Mouse (Mus musculus) ES-E14 (cell line): ENCODE results near the gene Stat2. TPM values are rescaled to one million over a fixed set of nuclear protein-coding genes. Genes with fewer than 3 reads are reported as not detected.

Source experiments
- DNase-seq: peaks from one replicate; pipeline ENCODE4 v3.0.0-alpha.2; 2013; ENCODE audit warnings: low read depth, low spot score
- H3K27ac ChIP-seq: 2 replicates; pipeline ENCODE4 v1.5.1; 2012; ENCODE audit warnings: low read depth, mild to moderate bottlenecking, low read length, moderate library complexity, mixed read lengths; ENCODE audit not compliant: poor library complexity, insufficient read depth, severe bottlenecking
- H3K36me3 ChIP-seq: 2 replicates; pipeline ENCODE4 v1.6.1; 2012; ENCODE audit warnings: mild to moderate bottlenecking, low read length, moderate library complexity, mixed read lengths; ENCODE audit not compliant: control insufficient read depth, poor library complexity, insufficient read depth, severe bottlenecking
- H3K4me1 ChIP-seq, 2 experiments: fragments of 150-350 bp in 1 of 2; sonication (generic) in 1 of 2; 2 replicates each; pipeline ENCODE4 v1.6.1; 2012; ENCODE audit warnings: low read length in 2 of 2, mild to moderate bottlenecking in 1 of 2, mixed read lengths in 1 of 2; ENCODE audit not compliant: control insufficient read depth in 2 of 2, insufficient read depth in 2 of 2, poor library complexity in 1 of 2
- H3K4me3 ChIP-seq, 2 experiments: fragments of 150-350 bp in 1 of 2; sonication (generic) in 1 of 2; 2 replicates each; pipeline ENCODE4 v1.5.1; 2012; ENCODE audit warnings: low read length in 2 of 2, low read depth in 1 of 2, mild to moderate bottlenecking in 1 of 2, mixed read lengths in 1 of 2; ENCODE audit not compliant: insufficient read depth in 1 of 2, poor library complexity in 1 of 2, severe bottlenecking in 1 of 2
- H3K9ac ChIP-seq: 2 replicates; pipeline ENCODE4 v1.6.1; 2012; ENCODE audit warnings: low read depth, mild to moderate bottlenecking, low read length, mixed read lengths; ENCODE audit not compliant: poor library complexity, insufficient read depth, severe bottlenecking
- H3K9me3 ChIP-seq: fragments of 150-350 bp; sonication (generic); 2 replicates; pipeline ENCODE4 v1.6.1; 2012; ENCODE audit warnings: low read depth, mild to moderate bottlenecking, low read length; ENCODE audit not compliant: control insufficient read depth, insufficient read depth
- CHD2 ChIP-seq: IDR thresholded peaks from 2 replicates; pipeline ENCODE4 v1.6.1; 2014; ENCODE audit warnings: mild to moderate bottlenecking, low read depth, low read length, inconsistent platforms
- HCFC1 ChIP-seq: IDR thresholded peaks from 2 replicates; pipeline ENCODE4 v1.6.1; 2012; ENCODE audit warnings: low read length, inconsistent platforms, borderline replicate concordance; ENCODE audit not compliant: insufficient read depth
- MAFK ChIP-seq: IDR thresholded peaks from 2 replicates; pipeline ENCODE4 v1.6.1; 2014; ENCODE audit warnings: mild to moderate bottlenecking, low read depth, low read length, inconsistent platforms; ENCODE audit not compliant: insufficient read depth
- ZC3H11A ChIP-seq: IDR thresholded peaks from 2 replicates; pipeline ENCODE4 v1.6.1; 2012; ENCODE audit warnings: low read depth, mild to moderate bottlenecking, inconsistent platforms, low read length, borderline replicate concordance
- ZNF384 ChIP-seq: IDR thresholded peaks from 2 replicates; pipeline ENCODE4 v1.6.1; 2012; ENCODE audit warnings: low read depth, low read length, inconsistent platforms
- in situ Hi-C, 2 experiments: fragments of 600-800 bp; cut with MboI; formaldehyde crosslinking; loops; one replicate each; pipeline ENCODE4 v1.15.1; 2025; ENCODE audit warnings: low sequenced_read_pairs in 2 of 2, inconsistent platforms in 1 of 2; ENCODE audit not compliant: unreplicated experiment in 2 of 2
- total RNA-seq: library from RNA; depleted of rRNA; stranded (reverse); fragments of 300-350 nt; gene quantifications from 2 replicates; pipeline ENCODE4 v1.2.3, GENCODE M21; 2012

The Stat2 gene
- total RNA-seq, 1 experiment: 10.6 TPM

DNA sequence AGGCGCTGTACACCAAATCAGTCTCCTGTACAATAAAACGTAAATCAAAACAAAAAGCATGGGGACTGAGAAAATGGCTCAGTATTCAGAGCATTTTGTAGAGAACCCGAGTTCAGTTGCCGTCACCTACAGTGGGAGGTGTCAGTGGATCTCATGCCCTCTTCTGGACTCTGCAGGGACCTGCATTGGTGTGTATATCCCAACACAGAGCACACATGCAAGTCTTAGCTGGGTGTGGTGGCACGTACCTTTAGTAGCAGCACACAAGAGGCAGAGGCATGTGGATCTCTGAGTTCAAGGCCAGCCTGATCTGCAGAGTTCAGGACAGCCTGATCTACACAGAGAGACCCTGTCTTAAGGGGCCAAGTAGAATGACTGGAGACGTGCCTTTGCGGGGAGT, 39.3 kb downstream of the Stat2 start:
- peaks cover 34% of the 10 kb centered on the region for H3K36me3 ChIP-seq
- no peaks in the 10 kb centered on the region for H3K9me3 ChIP-seq
- TF ChIP-seq ZNF384 (no peak), ZC3H11A (no peak), MAFK (no peak), CHD2 (no peak), HCFC1 (no peak)
- peaks cover 3 to 4% of the 10 kb centered on the region in 2 experiments; a peak in 1 of 4 replicates for H3K4me1 ChIP-seq
- in situ Hi-C loops: no loop called here
- DNase-seq: no peak
- H3K27ac ChIP-seq: no peak overlapping the region
- H3K9ac ChIP-seq: no peak overlapping the region
- H3K4me3 ChIP-seq: no peak overlapping the region

- Histone ChIP-seq H3K4me1 (peaks cover 3 to 4% of the 10 kb centered on the region in 2 experiments; a peak in 1 of 4 replicates), H3K9ac (no peak overlapping the region), H3K27ac (no peak overlapping the region), H3K4me3 (no peak overlapping the region), H3K36me3 (peaks cover 39% of the 10 kb centered on the region), H3K9me3 (no peaks in the 10 kb centered on the region)
- no peak for TF ChIP-seq ZC3H11A
- no peak for TF ChIP-seq HCFC1
- TF ChIP-seq MAFK: no peak
- no peak for TF ChIP-seq CHD2
- TF ChIP-seq ZNF384: no peak
- DNase-seq: no peak
- in situ Hi-C loops: no loop called here
These were observed 39.8 kb downstream of the Stat2 start for GRCm38 (mm10) chr10:128310177-128310576.

GRCm38 (mm10) chr10:128310902-128311301, 40.5 kb downstream of the Stat2 start:
- no peak overlapping the region for H3K4me3 ChIP-seq
- TF ChIP-seq ZNF384 (no peak), HCFC1 (no peak), ZC3H11A (no peak), MAFK (no peak), CHD2 (no peak)
- in situ Hi-C loops: no loop called here
- no peak overlapping the region for H3K9ac ChIP-seq
- no peaks in the 10 kb centered on the region for H3K9me3 ChIP-seq
- no peak overlapping the region for H3K27ac ChIP-seq
- H3K36me3 ChIP-seq: peaks cover 45% of the 10 kb centered on the region
- DNase-seq: no peak
- H3K4me1 ChIP-seq: peaks cover 3 to 4% of the 10 kb centered on the region in 2 experiments; a peak in 1 of 4 replicates

DNA sequence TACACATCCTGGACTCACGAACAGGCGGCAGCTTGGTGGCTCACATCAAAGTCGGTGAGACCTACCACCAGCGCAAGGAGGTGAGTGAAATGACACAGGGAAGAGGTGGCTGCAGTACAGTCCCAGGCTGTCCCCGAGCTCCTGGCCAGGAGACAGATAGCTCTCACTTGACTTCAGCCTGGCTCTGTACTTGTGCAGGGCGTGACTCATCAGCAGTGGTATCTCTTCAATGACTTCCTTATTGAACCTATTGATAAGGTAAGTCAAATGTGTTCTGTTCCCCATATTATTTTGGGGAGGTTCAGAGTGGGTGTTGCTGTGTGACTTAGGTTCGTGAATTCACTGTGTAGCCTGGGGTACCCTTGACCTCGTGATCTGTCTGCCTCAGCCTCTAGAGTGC, 45.2 kb downstream of the Stat2 start:
- TF ChIP-seq HCFC1 (no peak), MAFK (no peak), ZC3H11A (no peak), ZNF384 (no peak), CHD2 (no peak)

DNA sequence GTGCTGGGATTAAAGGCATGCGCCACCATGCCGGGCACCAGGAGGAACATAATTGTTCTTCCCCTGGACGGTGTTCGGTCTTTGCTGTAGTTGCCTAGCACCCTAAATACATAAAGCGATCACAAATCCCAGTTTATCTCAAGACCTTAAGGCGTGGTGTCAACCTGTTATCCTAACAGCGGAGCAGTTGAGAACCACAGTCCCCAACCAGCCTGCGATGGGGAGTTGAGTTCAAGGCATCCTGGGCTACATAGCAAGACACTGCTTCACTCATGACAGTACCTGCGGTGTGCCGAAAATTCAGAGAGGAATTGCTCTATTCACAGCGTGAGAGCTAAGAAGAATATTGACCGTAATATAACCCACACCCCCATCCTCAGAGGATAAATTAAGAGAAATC, 51.3 kb downstream of the Stat2 start:
- Histone ChIP-seq H3K9me3 (no peaks in the 10 kb centered on the region), H3K36me3 (peaks cover 28% of the 10 kb centered on the region), H3K27ac (no peak overlapping the region; the same call in 1 of the 2 replicates), H3K9ac (peak overlapping the region; percentile 78), H3K4me1 (peaks cover 3% of the 10 kb centered on the region in 2 experiments; a peak in 1 of 4 replicates), H3K4me3 (peak overlapping the region; percentile 38 to 82)
- in situ Hi-C loops: no loop called here
- no peak for DNase-seq
- TF ChIP-seq ZNF384 (no peak), CHD2 (no peak), ZC3H11A (no peak)

More for the DNA sequence above, 45.2 kb downstream of the Stat2 start:
- no peak overlapping the region for H3K4me3 ChIP-seq
- no peak overlapping the region for H3K27ac ChIP-seq
- no peak overlapping the region for H3K9ac ChIP-seq
- no peak for DNase-seq
- in situ Hi-C loops: no loop called here
- peaks cover 3 to 4% of the 10 kb centered on the region in 2 experiments; a peak in 1 of 4 replicates for H3K4me1 ChIP-seq
- no peaks in the 10 kb centered on the region for H3K9me3 ChIP-seq
- peaks cover 52% of the 10 kb centered on the region for H3K36me3 ChIP-seq
